Mouse (Mus musculus) stomach, embryonic 14.5 days (tissue): ENCODE results near the gene Ccdc54. TPM values are rescaled to one million over a fixed set of nuclear protein-coding genes. Genes with fewer than 3 reads are reported as not detected.

Experiments used
- ATAC-seq: fragments of 200-750 bp; cut with Nextera tagmentation; 2 replicates; pipeline ENCODE4 v1.8.0; 2017; ENCODE audit warnings: low read depth, moderate TSS enrichment; ENCODE audit not compliant: insufficient number of reproducible peaks, insufficient read depth, low FRiP score
- H3K27ac ChIP-seq: fragments of 300-500 bp; sonication (generic); 2 replicates; pipeline ENCODE4 v1.5.1; 2014; ENCODE audit warnings: mild to moderate bottlenecking, low read length, moderate library complexity, mixed read lengths
- H3K27me3 ChIP-seq: fragments of 300-500 bp; sonication (generic); 2 replicates; pipeline ENCODE4 v1.6.1; 2014; ENCODE audit warnings: low read length, control low read depth, mixed read lengths; ENCODE audit not compliant: control insufficient read depth, insufficient read depth
- H3K36me3 ChIP-seq: fragments of 300-500 bp; sonication (generic); 2 replicates; pipeline ENCODE4 v1.6.1; 2014; ENCODE audit warnings: mild to moderate bottlenecking, control low read depth, low read length, moderate library complexity, mixed read lengths; ENCODE audit not compliant: control insufficient read depth, insufficient read depth
- H3K4me1 ChIP-seq: fragments of 300-500 bp; sonication (generic); 2 replicates; pipeline ENCODE4 v1.6.1; 2014; ENCODE audit warnings: low read length, control low read depth, mixed read lengths; ENCODE audit not compliant: control insufficient read depth, insufficient read depth
- H3K4me2 ChIP-seq: fragments of 300-500 bp; sonication (generic); replicated peaks from 2 replicates; pipeline ENCODE4 v1.6.1; 2014; ENCODE audit warnings: low read depth, low read length, control low read depth
- H3K4me3 ChIP-seq: fragments of 300-500 bp; sonication (generic); 2 replicates; pipeline ENCODE4 v1.5.1; 2014; ENCODE audit warnings: low read depth, low read length, control low read depth
- H3K9ac ChIP-seq: fragments of 300-500 bp; sonication (generic); replicated peaks from 2 replicates; pipeline ENCODE4 v1.6.1; 2014; ENCODE audit warnings: low read depth, mild to moderate bottlenecking, control low read depth, low read length, moderate library complexity, mixed read lengths
- H3K9me3 ChIP-seq: fragments of 300-500 bp; sonication (generic); 2 replicates; pipeline ENCODE4 v1.6.1; 2016; ENCODE audit warnings: low read depth, low read length, control low read depth; ENCODE audit not compliant: control insufficient read depth
- WGBS: fragments of 180-500 bp; shearing (Covaris S2); extraction: QIAGEN DNeasy Blood & Tissue Kit; methylation state at CpG from one replicate; pipeline ENCODE4 v1.1.7; 2014; 5-methylcytosine and 5-hydroxymethylcytosine counted together
- polyA plus RNA-seq: library from polyadenylated mRNA; unstranded; fragments of >200 nt; fragmentation: Nextera tagmentation; extraction: Ambion mirVana; gene quantifications from 2 replicates; pipeline ENCODE4 v1.2.1, GENCODE M21; 2014

The Ccdc54 gene
- polyA plus RNA-seq: not detected in 2 replicates

- no peak for ATAC-seq
- no peaks in the 10 kb centered on the region for H3K9me3 ChIP-seq
- H3K27me3 ChIP-seq: no peaks in the 10 kb centered on the region
- H3K4me2 ChIP-seq: no peak within 1 kb of the TSS
- no peak within 1 kb of the TSS for H3K27ac ChIP-seq
- H3K36me3 ChIP-seq: no peaks in the 10 kb centered on the region
- H3K4me1 ChIP-seq: no peaks in the 10 kb centered on the region
- no peak within 1 kb of the TSS for H3K4me3 ChIP-seq
- no peak within 1 kb of the TSS for H3K9ac ChIP-seq
These were observed at the start of gene Ccdc54 for GRCm38 (mm10) chr16:50591054-50591453. Gene Ccdc54, minus strand, starts transcription at chr16:50591154.

GRCm38 (mm10) chr16:50632585-50632984, 41.6 kb upstream of the Ccdc54 start:
- ATAC-seq: no peak
- no peaks in the 10 kb centered on the region for H3K27me3 ChIP-seq
- no peaks in the 10 kb centered on the region for H3K36me3 ChIP-seq
- no peak overlapping the region for H3K9ac ChIP-seq
- H3K4me2 ChIP-seq: no peak overlapping the region
- H3K4me1 ChIP-seq: no peaks in the 10 kb centered on the region
- H3K27ac ChIP-seq: no peak overlapping the region
- no peak overlapping the region for H3K4me3 ChIP-seq
- H3K9me3 ChIP-seq: no peaks in the 10 kb centered on the region
- WGBS: 73% methylated on average over 2 of the region's 2 CpGs

- ATAC-seq: no peak
- no peaks in the 10 kb centered on the region for H3K4me1 ChIP-seq
- H3K4me3 ChIP-seq: no peak overlapping the region
- H3K4me2 ChIP-seq: no peak overlapping the region
- no peaks in the 10 kb centered on the region for H3K27me3 ChIP-seq
- no peak overlapping the region for H3K27ac ChIP-seq
- no peaks in the 10 kb centered on the region for H3K36me3 ChIP-seq
- H3K9me3 ChIP-seq: no peaks in the 10 kb centered on the region
- WGBS: 50% methylated on average over 7 of the region's 7 CpGs
- no peak overlapping the region for H3K9ac ChIP-seq
These were observed 24.6 kb upstream of the Ccdc54 start for GRCm38 (mm10) chr16:50615569-50615968.

DNA sequence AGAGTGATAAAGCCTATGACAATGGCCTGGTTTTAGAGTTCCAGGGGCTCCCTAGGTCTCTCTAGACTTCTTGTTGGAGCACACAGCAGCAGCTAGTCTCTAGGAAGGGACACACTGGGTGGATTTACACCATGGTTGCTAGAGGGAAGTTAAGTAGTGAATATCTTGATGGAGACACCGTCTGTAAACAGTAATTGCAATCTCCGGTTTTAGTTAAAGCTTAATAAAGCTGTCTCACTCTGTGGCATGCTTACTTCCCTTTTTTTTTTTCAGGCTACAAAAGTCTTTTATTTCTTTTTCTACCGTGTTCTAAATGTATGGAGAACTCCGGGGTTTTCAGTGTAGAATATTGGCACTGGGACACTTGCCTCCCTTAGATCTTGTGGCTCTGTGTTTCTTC, 22.0 kb upstream of the Ccdc54 start:
- Histone ChIP-seq H3K4me3 (no peak overlapping the region), H3K27ac (no peak overlapping the region), H3K27me3 (no peaks in the 10 kb centered on the region), H3K4me1 (no peaks in the 10 kb centered on the region), H3K36me3 (no peaks in the 10 kb centered on the region), H3K9me3 (no peaks in the 10 kb centered on the region), H3K4me2 (no peak overlapping the region), H3K9ac (no peak overlapping the region)
- ATAC-seq: no peak
- WGBS: 71% methylated on average over 4 of the region's 4 CpGs

- no peak overlapping the region for H3K9ac ChIP-seq
- 83% methylated on average over 5 of the region's 5 CpGs for WGBS
These were observed 19.6 kb upstream of the Ccdc54 start for GRCm38 (mm10) chr16:50610580-50610979.

GRCm38 (mm10) chr16:50607776-50608562, 17.0 kb upstream of the Ccdc54 start:
- H3K36me3 ChIP-seq: no peaks in the 10 kb centered on the region
- H3K9ac ChIP-seq: no peak overlapping the region
- WGBS: 32% methylated on average over 15 of the region's 15 CpGs
- H3K27me3 ChIP-seq: no peaks in the 10 kb centered on the region
- H3K9me3 ChIP-seq: no peaks in the 10 kb centered on the region
- H3K4me1 ChIP-seq: no peaks in the 10 kb centered on the region
- ATAC-seq: no peak
- no peak overlapping the region for H3K4me3 ChIP-seq
- H3K27ac ChIP-seq: no peak overlapping the region
- no peak overlapping the region for H3K4me2 ChIP-seq

More at GRCm38 (mm10) chr16:50610580-50610979, 19.6 kb upstream of the Ccdc54 start:
- Histone ChIP-seq H3K9me3 (no peaks in the 10 kb centered on the region), H3K27ac (no peak overlapping the region), H3K4me3 (no peak overlapping the region), H3K36me3 (no peaks in the 10 kb centered on the region), H3K27me3 (no peaks in the 10 kb centered on the region), H3K4me2 (no peak overlapping the region), H3K4me1 (no peaks in the 10 kb centered on the region)
- ATAC-seq: no peak

DNA sequence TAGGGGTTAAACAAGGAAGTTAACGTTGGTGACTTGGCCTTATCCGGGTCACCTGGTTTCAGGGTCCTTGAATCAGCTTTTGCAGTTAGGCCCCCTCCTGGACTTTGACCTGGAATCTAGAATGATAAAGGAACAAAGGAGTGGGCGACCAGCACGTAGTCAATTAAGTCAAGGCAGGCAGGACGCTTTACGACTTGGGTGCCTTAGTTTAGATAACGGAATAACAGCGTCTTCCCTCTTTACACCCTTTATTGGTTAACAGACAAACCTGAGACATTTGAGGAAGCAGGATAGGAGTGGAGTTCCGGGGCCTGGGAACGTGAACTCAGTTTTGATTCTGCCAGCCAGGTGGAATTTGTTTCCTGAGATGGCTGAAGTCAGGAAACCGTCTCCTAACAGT, 13.9 kb upstream of the Ccdc54 start:
- no peak for ATAC-seq
- Histone ChIP-seq H3K27ac (no peak overlapping the region), H3K4me3 (no peak overlapping the region), H3K4me1 (no peaks in the 10 kb centered on the region), H3K9ac (no peak overlapping the region), H3K4me2 (no peak overlapping the region), H3K27me3 (no peaks in the 10 kb centered on the region), H3K36me3 (no peaks in the 10 kb centered on the region), H3K9me3 (no peaks in the 10 kb centered on the region)
- WGBS: 44% methylated on average over 11 of the region's 11 CpGs

DNA sequence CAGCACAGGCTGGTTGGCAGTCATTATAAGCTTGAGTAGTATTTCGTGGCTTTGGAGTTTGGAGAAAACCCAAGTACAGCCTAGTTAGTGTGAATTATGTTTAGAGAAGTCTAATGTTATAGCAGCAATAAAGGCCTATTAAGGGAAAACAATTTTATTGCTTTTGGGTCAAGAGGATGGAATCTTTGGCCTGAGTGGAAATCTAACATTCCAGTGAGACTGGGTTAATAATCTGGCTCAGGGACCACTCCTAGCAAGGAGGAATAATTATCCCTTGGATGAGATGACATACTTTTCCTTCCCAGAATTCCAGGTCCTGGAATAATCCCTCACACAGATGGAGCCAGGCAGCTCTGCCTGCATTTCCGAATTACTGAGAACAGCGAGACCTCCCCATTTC, 11.0 kb upstream of the Ccdc54 start:
- Histone ChIP-seq H3K9me3 (no peaks in the 10 kb centered on the region), H3K27ac (no peak overlapping the region), H3K4me3 (no peak overlapping the region), H3K4me2 (no peak overlapping the region), H3K9ac (no peak overlapping the region), H3K36me3 (no peaks in the 10 kb centered on the region), H3K27me3 (no peaks in the 10 kb centered on the region), H3K4me1 (no peaks in the 10 kb centered on the region)
- no peak for ATAC-seq
- 33% methylated on average over 3 of the region's 3 CpGs for WGBS

DNA sequence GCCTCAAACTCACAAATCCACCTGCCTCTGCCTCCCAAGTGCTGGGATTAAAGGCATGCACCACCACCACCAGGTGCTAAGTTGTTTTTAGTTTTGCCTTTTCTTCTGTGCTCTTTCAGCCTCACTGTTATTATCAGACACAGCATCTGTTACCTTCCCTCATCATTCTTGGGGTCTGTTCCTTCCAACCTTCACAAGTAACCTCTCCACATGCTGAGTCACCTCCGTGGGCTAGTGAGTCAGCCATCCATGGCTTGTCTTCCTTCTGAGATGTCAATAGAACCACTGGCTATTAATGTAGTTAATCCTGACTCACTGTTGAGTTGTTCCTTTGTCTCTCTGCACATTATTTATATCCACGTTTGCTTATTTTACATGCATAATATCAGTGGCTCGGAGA, 9.7 kb upstream of the Ccdc54 start:
- WGBS: 81% methylated on average over 3 of the region's 3 CpGs
- H3K4me2 ChIP-seq: no peak overlapping the region
- no peaks in the 10 kb centered on the region for H3K36me3 ChIP-seq
- H3K27me3 ChIP-seq: no peaks in the 10 kb centered on the region
- no peaks in the 10 kb centered on the region for H3K4me1 ChIP-seq
- no peak overlapping the region for H3K4me3 ChIP-seq
- no peak for ATAC-seq
- H3K9me3 ChIP-seq: no peaks in the 10 kb centered on the region
- no peak overlapping the region for H3K27ac ChIP-seq
- no peak overlapping the region for H3K9ac ChIP-seq
